Mouse (Mus musculus) monocyte, adult 59 days (primary cell): ENCODE data around the gene Dact3. TPM values are rescaled to one million over a fixed set of nuclear protein-coding genes. Genes with fewer than 3 reads are reported as not detected.

Experiments
- total RNA-seq, 2 experiments: library from RNA; stranded (reverse); gene quantifications; one replicate each; pipeline ENCODE4 v1.2.4; 2023

Gene Dact3
- total RNA-seq = under 1 TPM; 0.16 to 0.52 TPM

DNA sequence AGATGAGACGGTGACA, at the start of gene Dact3:
Gene Dact3, plus strand, starts transcription at position 8 of the 16 bp plus-strand sequence.

GRCm38 (mm10) chr7:16842645-16843063, 32.5 kb upstream of the Dact3 start, which contains the start of gene Prkd2:
Gene Prkd2 (plus strand): TSS chr7:16842902.

DNA sequence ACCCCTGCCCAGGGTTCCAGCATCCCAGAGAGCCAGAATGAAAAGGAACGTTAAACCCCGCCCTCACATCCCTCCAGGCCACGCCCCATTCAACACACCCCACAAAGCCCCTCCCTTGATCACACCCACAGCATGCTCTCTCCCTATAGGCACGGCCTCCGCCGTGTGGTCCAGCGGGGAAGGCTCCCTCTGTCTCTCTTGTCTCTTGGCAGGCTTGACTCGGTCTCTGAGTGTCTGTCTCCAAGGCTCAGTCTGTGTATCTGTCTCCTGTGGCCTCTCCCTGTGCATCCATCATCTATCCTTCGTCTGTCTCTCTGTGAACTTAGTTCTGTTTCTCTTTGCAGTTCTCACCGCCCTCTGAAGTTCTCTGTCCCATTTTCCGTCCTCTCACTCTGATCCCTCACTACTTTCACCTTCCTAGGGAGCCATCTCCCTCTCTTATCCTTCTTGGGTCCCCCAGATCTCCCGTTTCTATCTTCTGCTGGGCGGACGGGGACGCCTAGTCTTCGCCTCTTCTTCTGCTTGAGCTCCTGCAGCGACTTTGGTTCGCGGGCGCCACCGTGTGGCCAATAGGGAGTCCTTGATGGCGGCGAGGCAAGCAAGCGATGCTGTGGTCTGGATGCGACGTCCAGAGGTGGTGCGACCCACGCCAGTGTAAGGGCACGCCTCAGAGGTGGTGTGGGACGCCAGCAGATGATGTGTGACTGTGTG, 16.7 kb downstream of the Dact3 start, which contains the start of gene Gng8:
Gene Gng8, plus strand, starts transcription at position 146 of the 711 bp plus-strand sequence.

GRCm38 (mm10) chr7:16906281-16906680, 31.2 kb downstream of the Dact3 start, which contains the start of gene Ptgir:
Gene Ptgir (plus strand): TSS chr7:16906490.

DNA sequence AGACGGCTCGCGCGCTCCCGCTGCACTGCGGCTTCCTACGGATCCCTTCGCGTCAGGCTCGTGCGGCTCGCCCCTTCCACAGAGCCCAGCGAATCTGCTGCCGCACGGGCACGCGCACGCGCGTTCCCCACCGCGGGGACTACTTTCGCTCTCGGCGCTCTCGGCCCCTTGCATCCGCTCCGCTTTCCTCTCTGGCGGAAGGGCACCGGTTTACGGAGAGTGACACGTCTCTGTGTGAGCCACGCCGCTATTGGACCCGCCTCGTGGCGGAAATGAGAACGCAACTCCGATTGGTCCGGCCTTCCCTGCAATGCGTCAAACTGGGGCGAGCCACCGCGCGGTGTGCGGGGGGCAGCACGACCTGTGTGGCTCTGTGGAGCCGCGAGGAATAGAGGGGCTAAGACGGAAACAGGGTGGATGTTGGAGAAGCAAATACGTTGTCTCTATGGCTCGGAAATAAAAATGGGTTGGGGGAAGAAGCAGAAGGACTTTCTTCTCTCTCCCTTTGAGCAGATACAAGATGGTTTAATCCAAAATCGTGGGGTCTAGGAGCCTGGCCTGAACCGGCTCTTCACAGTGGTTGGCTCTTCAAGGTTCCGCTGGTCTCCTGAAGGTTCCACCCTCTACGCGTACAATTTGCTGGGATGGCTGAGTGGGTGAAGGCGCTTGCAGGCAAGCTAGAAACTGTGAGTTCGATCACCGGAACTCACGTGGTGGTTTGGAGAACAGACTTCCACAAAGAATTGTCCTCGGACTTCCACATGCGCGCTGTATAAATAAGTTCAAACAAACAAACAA, 49.1 kb downstream of the Dact3 start, which contains the start of gene Calm3:
Gene Calm3, minus strand, starts transcription at position 78 of the 798 bp plus-strand sequence.

Other genes starting within 250 kb of the Dact3 start
- gene Ceacam15, start 199.6 kb upstream of the Dact3 start, total RNA-seq = not detected
- not detected for gene Ceacam9, start 153.4 kb upstream of the Dact3 start, total RNA-seq
- 100 to 1,000 TPM; 132 to 146 TPM for gene Ap2s1, start 136.9 kb upstream of the Dact3 start, total RNA-seq
- 10 to 100 TPM; 52.2 to 55.7 TPM for gene Slc1a5, start 94.0 kb upstream of the Dact3 start, total RNA-seq
- gene Strn4, start 59.4 kb upstream of the Dact3 start, total RNA-seq = 100 to 1,000 TPM in 1 of 2 experiments, 10 to 100 TPM in 1; 94.4 to 111 TPM
- gene Fkrp, start 58.6 kb upstream of the Dact3 start, total RNA-seq = 10 to 100 TPM; 18.6 to 22.7 TPM
- 10 to 100 TPM; 17.3 to 19.9 TPM for gene Prkd2, start 32.4 kb upstream of the Dact3 start, total RNA-seq
- gene Gng8, start 16.5 kb downstream of the Dact3 start, total RNA-seq = not detected
- gene Ptgir, start 31.2 kb downstream of the Dact3 start, total RNA-seq = 10 to 100 TPM; 43.3 to 46.2 TPM
- gene Calm3, start 48.8 kb downstream of the Dact3 start, total RNA-seq = 100 to 1,000 TPM; 117 to 133 TPM
- gene Pnmal2, start 69.4 kb downstream of the Dact3 start, total RNA-seq = under 1 TPM in 1 of 2 experiments, not detected in 1; 0.10 TPM
- not detected for gene Pnmal1, start 84.4 kb downstream of the Dact3 start, total RNA-seq
- not detected for gene Gm42372, start 107.8 kb downstream of the Dact3 start, total RNA-seq
- not detected for gene Ccdc8, start 117.4 kb downstream of the Dact3 start, total RNA-seq
- gene Ppp5c, start 152.6 kb downstream of the Dact3 start, total RNA-seq = 10 to 100 TPM; 76.2 to 77.0 TPM
- gene Hif3a, start 187.1 kb downstream of the Dact3 start, total RNA-seq = under 1 TPM in 1 of 2 experiments, not detected in 1; 0.24 TPM
- under 1 TPM; 0.15 to 0.18 TPM for gene Psg16, start 198.7 kb downstream of the Dact3 start, total RNA-seq